Mouse (Mus musculus) midbrain, embryonic 13.5 days (tissue): ENCODE data around the gene Sh2d5. TPM values are rescaled to one million over a fixed set of nuclear protein-coding genes. Genes with fewer than 3 reads are reported as not detected.

Source experiments
- ATAC-seq: fragments of 200-750 bp; cut with Nextera tagmentation; 2 replicates; pipeline ENCODE4 v1.8.0; 2017; ENCODE audit warnings: mild to moderate bottlenecking, moderate TSS enrichment, moderate library complexity
- H3K27ac ChIP-seq: fragments of 300-500 bp; sonication (generic); 2 replicates; pipeline ENCODE4 v1.5.1; 2015; ENCODE audit warnings: inconsistent platforms, mild to moderate bottlenecking, moderate library complexity
- H3K27me3 ChIP-seq: fragments of 300-500 bp; sonication (generic); 2 replicates; pipeline ENCODE4 v1.6.1; 2015; ENCODE audit warnings: mild to moderate bottlenecking, inconsistent platforms
- H3K36me3 ChIP-seq: fragments of 300-500 bp; sonication (generic); 2 replicates; pipeline ENCODE4 v1.6.1; 2015; ENCODE audit warnings: mild to moderate bottlenecking, inconsistent platforms
- H3K4me1 ChIP-seq: fragments of 300-500 bp; sonication (generic); replicated peaks from 2 replicates; pipeline ENCODE4 v1.6.1; 2015; ENCODE audit warnings: inconsistent platforms
- H3K4me2 ChIP-seq: fragments of 300-500 bp; sonication (generic); replicated peaks from 2 replicates; pipeline ENCODE4 v1.6.1; 2015; ENCODE audit warnings: moderate library complexity, mild to moderate bottlenecking, inconsistent platforms
- H3K4me3 ChIP-seq: fragments of 300-500 bp; sonication (generic); replicated peaks from 2 replicates; pipeline ENCODE4 v1.5.1; 2015; ENCODE audit warnings: mild to moderate bottlenecking, inconsistent platforms
- H3K9ac ChIP-seq: fragments of 300-500 bp; sonication (generic); replicated peaks from 2 replicates; pipeline ENCODE4 v1.6.1; 2015; ENCODE audit warnings: mild to moderate bottlenecking, inconsistent platforms
- H3K9me3 ChIP-seq: fragments of 300-500 bp; sonication (generic); 2 replicates; pipeline ENCODE4 v1.6.1; 2016; ENCODE audit warnings: mild to moderate bottlenecking, inconsistent platforms
- WGBS: fragments of 180-500 bp; shearing (Covaris S2); methylation state at CpG from one replicate; pipeline ENCODE4 v1.1.7; 2015; 5-methylcytosine and 5-hydroxymethylcytosine counted together
- polyA plus RNA-seq: library from polyadenylated mRNA; unstranded; fragments of >200 nt; fragmentation: Nextera tagmentation; extraction: Ambion mirVana; gene quantifications from 2 replicates; pipeline ENCODE4 v1.2.1, GENCODE M21; 2015

The Sh2d5 gene
- polyA plus RNA-seq, 1 experiment from 2014 or later: 8.5 TPM

- Histone ChIP-seq H3K9ac (no peak overlapping the region), H3K4me2 (no peak overlapping the region), H3K4me3 (no peak overlapping the region), H3K27ac (no peak overlapping the region), H3K9me3 (no peaks in the 10 kb centered on the region), H3K4me1 (peaks cover 36% of the 10 kb centered on the region), H3K36me3 (peaks cover 35% of the 10 kb centered on the region), H3K27me3 (no peaks in the 10 kb centered on the region)
- 94% methylated on average over 7 of the region's 7 CpGs for WGBS
- no peak for ATAC-seq
Observed at GRCm38 (mm10) chr4:138220761-138221160, 29.4 kb upstream of the Sh2d5 start.

- Histone ChIP-seq H3K36me3 (peaks cover 41% of the 10 kb centered on the region), H3K27ac (no peak overlapping the region), H3K9ac (no peak overlapping the region), H3K9me3 (no peaks in the 10 kb centered on the region), H3K4me3 (no peak overlapping the region), H3K27me3 (no peaks in the 10 kb centered on the region), H3K4me1 (peaks cover 34% of the 10 kb centered on the region), H3K4me2 (no peak overlapping the region)
- no peak for ATAC-seq
- 96% methylated on average over 5 of the region's 5 CpGs for WGBS
Observed at GRCm38 (mm10) chr4:138221406-138221805, 28.8 kb upstream of the Sh2d5 start.

GRCm38 (mm10) chr4:138222396-138222795 is 27.8 kb upstream of the Sh2d5 start:
- Histone ChIP-seq H3K9ac (no peak overlapping the region), H3K27me3 (no peaks in the 10 kb centered on the region), H3K27ac (no peak overlapping the region), H3K4me1 (peaks cover 34% of the 10 kb centered on the region), H3K4me3 (no peak overlapping the region), H3K9me3 (no peaks in the 10 kb centered on the region), H3K4me2 (no peak overlapping the region), H3K36me3 (peaks cover 50% of the 10 kb centered on the region)
- no peak for ATAC-seq
- WGBS: 84% methylated on average over 5 of the region's 5 CpGs

GRCm38 (mm10) chr4:138223623-138224022 is 26.6 kb upstream of the Sh2d5 start:
- Histone ChIP-seq H3K4me1 (peaks cover 23% of the 10 kb centered on the region), H3K4me2 (no peak overlapping the region), H3K9ac (no peak overlapping the region), H3K9me3 (no peaks in the 10 kb centered on the region), H3K4me3 (no peak overlapping the region), H3K36me3 (peaks cover 63% of the 10 kb centered on the region), H3K27ac (no peak overlapping the region), H3K27me3 (no peaks in the 10 kb centered on the region)
- ATAC-seq: no peak
- WGBS: 93% methylated on average over 10 of the region's 10 CpGs

- H3K9me3 ChIP-seq: no peaks in the 10 kb centered on the region
- H3K27ac ChIP-seq: no peak overlapping the region
- no peak overlapping the region for H3K4me3 ChIP-seq
- no peak overlapping the region for H3K9ac ChIP-seq
- H3K36me3 ChIP-seq: peaks cover 56% of the 10 kb centered on the region
- ATAC-seq: no peak
- WGBS: 70% methylated on average over 27 of the region's 27 CpGs
- H3K27me3 ChIP-seq: peaks cover 21% of the 10 kb centered on the region
- H3K4me2 ChIP-seq: no peak overlapping the region
- H3K4me1 ChIP-seq: peaks cover 27% of the 10 kb centered on the region
Observed at GRCm38 (mm10) chr4:138246756-138247665, 3.2 kb upstream of the Sh2d5 start.

- peaks cover 59% of the 10 kb centered on the region for H3K27me3 ChIP-seq
- no peaks in the 10 kb centered on the region for H3K9me3 ChIP-seq
- peak overlapping the region; percentile 39 for H3K9ac ChIP-seq
- H3K36me3 ChIP-seq: peaks cover 11% of the 10 kb centered on the region
- peak overlapping the region; percentile 59 for H3K4me3 ChIP-seq
- peaks cover 36% of the 10 kb centered on the region for H3K4me1 ChIP-seq
- peak overlapping the region; percentile 83 for H3K4me2 ChIP-seq
- ATAC-seq: 0 out of 2 replicates have a peak, but pooled peaks have one; percentile 7
- 0 out of 2 replicates have a peak overlapping the region, but pooled peaks have one; percentile 53 for H3K27ac ChIP-seq
- under 1% methylated on average over 14 of the region's 14 CpGs for WGBS
Observed at GRCm38 (mm10) chr4:138251819-138252218, 1.6 kb downstream of the Sh2d5 start.

GRCm38 (mm10) chr4:138252231-138252630 is 2.0 kb downstream of the Sh2d5 start:
- H3K4me1 ChIP-seq: peaks cover 36% of the 10 kb centered on the region
- H3K9me3 ChIP-seq: no peaks in the 10 kb centered on the region
- H3K36me3 ChIP-seq: peaks cover 7% of the 10 kb centered on the region; the same call in 1 of the 2 replicates
- WGBS: 9% methylated on average over 5 of the region's 5 CpGs
- H3K9ac ChIP-seq: peak overlapping the region; percentile 39
- peak overlapping the region; percentile 83 for H3K4me2 ChIP-seq
- H3K27ac ChIP-seq: 0 out of 2 replicates have a peak overlapping the region, but pooled peaks have one; percentile 53
- peaks cover 59% of the 10 kb centered on the region for H3K27me3 ChIP-seq
- H3K4me3 ChIP-seq: peak overlapping the region; percentile 59
- no peak for ATAC-seq

- no peak overlapping the region for H3K4me3 ChIP-seq
- peaks cover 15% of the 10 kb centered on the region for H3K4me1 ChIP-seq
- no peak overlapping the region for H3K4me2 ChIP-seq
- ATAC-seq: no peak
- 82% methylated on average over 22 of the region's 22 CpGs for WGBS
- peaks cover 44% of the 10 kb centered on the region for H3K27me3 ChIP-seq
- no peaks in the 10 kb centered on the region for H3K9me3 ChIP-seq
- H3K27ac ChIP-seq: no peak overlapping the region
- H3K36me3 ChIP-seq: peaks cover 6% of the 10 kb centered on the region; the same call in 1 of the 2 replicates
- H3K9ac ChIP-seq: no peak overlapping the region
Observed at GRCm38 (mm10) chr4:138257116-138257687, 7.0 kb downstream of the Sh2d5 start.

GRCm38 (mm10) chr4:138258663-138259062 is 8.5 kb downstream of the Sh2d5 start:
- Histone ChIP-seq H3K4me2 (no peak overlapping the region), H3K4me1 (peaks cover 14% of the 10 kb centered on the region), H3K4me3 (no peak overlapping the region), H3K36me3 (peaks cover 6% of the 10 kb centered on the region; the same call in 1 of the 2 replicates), H3K9ac (no peak overlapping the region), H3K27ac (no peak overlapping the region), H3K9me3 (no peaks in the 10 kb centered on the region), H3K27me3 (peaks cover 41% of the 10 kb centered on the region)
- 79% methylated on average over 7 of the region's 7 CpGs for WGBS
- no peak for ATAC-seq

- Histone ChIP-seq H3K9me3 (no peaks in the 10 kb centered on the region), H3K27me3 (peaks cover 41% of the 10 kb centered on the region), H3K36me3 (peaks cover 6% of the 10 kb centered on the region; the same call in 1 of the 2 replicates), H3K27ac (no peak overlapping the region), H3K9ac (no peak overlapping the region), H3K4me2 (no peak overlapping the region), H3K4me3 (no peak overlapping the region), H3K4me1 (peaks cover 14% of the 10 kb centered on the region)
- 89% methylated on average over 5 of the region's 5 CpGs for WGBS
- no peak for ATAC-seq
Observed at GRCm38 (mm10) chr4:138259482-138259881, 9.3 kb downstream of the Sh2d5 start.

- peak; percentile 93 for ATAC-seq
- Histone ChIP-seq H3K9ac (peak overlapping the region; percentile 58), H3K27me3 (peaks cover 32% of the 10 kb centered on the region), H3K4me1 (peaks cover 14% of the 10 kb centered on the region), H3K36me3 (peaks cover 6% of the 10 kb centered on the region; the same call in 1 of the 2 replicates), H3K27ac (peak overlapping the region; percentile 56; the same call in 1 of the 2 replicates), H3K9me3 (no peaks in the 10 kb centered on the region), H3K4me2 (peak overlapping the region; percentile 89), H3K4me3 (peak overlapping the region; percentile 67)
- under 1% methylated on average over 58 of the region's 78 CpGs for whole genome bisulfite sequencing
Observed at GRCm38 (mm10) chr4:138261843-138262681, 11.9 kb downstream of the Sh2d5 start.
